Mouse (Mus musculus) bone marrow, adult 2 months (tissue): Measurements from ENCODE around the gene Faf1.

Experiments used
- CTCF ChIP-seq: fragments of 200-500 bp; IDR thresholded peaks from 2 replicates; pipeline ENCODE4 v1.5.1; 2011; ENCODE audit warnings: low read length, control low read depth; ENCODE audit not compliant: control insufficient read depth, insufficient read depth
- POLR2A ChIP-seq: fragments of 200-500 bp; IDR thresholded peaks from 2 replicates; pipeline ENCODE4 v1.6.1; 2011; ENCODE audit warnings: low read depth, mild to moderate bottlenecking, control low read depth, low read length, borderline replicate concordance; ENCODE audit not compliant: control insufficient read depth

- no peak for TF ChIP-seq CTCF
- no peak for TF ChIP-seq POLR2A
These were observed 27.1 kb upstream of the Faf1 start for GRCm38 (mm10) chr4:109649331-109649730.
